Mouse (Mus musculus) cerebellum, postnatal 14 days (tissue): ENCODE measurements at regions not wholly inside any gene's neighbourhood (a gene's known extent, or its start where the extent isn't known, plus 50 kb on each side); places are given as distances from the start of the nearest gene placed in this dataset.
A peak's percentile ranks its signal among the peaks of the same experiment; 100 is the strongest.
"Not testable (repeated sequence)": the region's sequence is repeated elsewhere in the genome, so short reads cannot be mapped to it uniquely, and the experiment has no call there.

Experiments used
- DNase-seq, 2 experiments: peaks; one replicate each; pipeline ENCODE4 v3.0.0; 2021; ENCODE audit warnings: mixed read lengths in 2 of 2

DNA sequence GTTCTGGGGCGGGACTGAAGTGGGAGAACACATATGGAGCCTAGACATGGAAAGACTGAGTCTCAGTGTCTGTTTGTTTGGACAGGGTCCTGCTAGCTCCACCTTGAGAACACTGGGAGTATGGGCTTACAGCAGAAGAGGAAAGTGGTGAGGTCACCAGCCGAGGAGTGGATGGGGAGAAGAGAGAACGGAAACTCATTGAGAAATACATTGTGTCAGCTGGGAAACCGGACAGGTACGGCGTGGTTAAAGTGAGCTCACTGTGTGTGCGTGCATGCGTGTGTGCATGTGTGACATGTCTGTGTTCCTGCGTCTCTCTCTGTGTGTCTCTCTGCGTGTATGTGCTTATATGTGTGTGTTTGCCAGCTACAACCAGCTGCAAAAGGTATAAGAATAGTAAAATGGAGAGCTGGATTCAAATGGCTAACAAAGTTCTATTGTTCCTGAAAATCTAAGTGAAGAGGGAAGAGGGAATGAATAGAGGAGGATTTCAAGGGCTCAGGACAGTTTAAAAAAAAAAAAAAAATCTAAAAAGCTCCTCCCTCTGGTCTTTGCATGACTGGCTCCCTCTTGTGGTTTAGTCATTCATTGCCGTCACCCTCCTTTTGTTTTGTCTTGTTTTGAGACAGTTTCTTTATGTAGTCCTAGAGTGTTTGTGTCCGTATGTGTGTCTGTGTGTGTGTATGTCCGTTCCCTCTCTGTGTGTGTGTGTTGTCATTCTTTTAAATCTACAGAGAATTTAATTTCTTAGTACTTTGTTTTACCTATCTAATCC is 52.0 kb upstream of the Ak4 start:
- peak; percentile 72 to 76 for DNase-seq

DNA sequence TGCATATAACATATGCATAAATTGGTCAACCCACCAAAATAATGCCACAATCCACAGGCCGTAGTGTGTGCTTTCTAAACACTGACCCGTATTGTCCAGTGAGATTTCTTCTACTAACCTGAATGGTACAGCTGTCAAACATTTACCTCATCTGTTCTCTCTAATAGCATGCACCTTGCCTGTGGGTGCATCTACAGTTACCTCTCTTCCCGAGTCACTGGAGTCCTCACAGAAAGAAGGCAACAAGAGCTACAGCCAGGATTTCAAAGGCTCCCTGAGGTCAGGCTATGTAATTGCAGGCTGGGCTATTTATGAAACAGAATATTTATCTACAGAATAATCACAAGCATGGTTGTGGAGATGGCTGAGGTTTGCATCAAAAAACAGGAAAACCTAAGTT is 53.8 kb upstream of the Ak4 start:
- DNase-seq: no peak

DNA sequence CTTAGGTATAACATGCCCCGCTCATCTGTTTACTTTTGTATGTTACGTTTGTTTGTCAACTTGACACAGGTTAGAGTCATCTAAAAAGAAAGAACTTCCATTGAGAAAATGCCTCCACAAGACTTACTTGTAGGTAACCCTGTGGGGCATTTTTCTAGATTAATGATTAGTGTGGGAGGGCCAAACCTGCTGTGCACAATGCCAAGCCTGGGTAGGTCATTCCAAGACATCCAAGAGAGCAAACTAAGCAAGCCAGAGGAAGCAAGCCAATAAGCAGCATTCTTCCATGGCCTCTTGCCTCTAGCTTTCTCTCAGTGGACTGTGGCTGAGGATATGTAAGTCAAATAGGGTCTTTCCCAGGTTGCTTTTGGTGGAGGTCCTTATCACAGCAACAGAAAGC is 54.4 kb upstream of the Ak4 start:
- no peak for DNase-seq

DNA sequence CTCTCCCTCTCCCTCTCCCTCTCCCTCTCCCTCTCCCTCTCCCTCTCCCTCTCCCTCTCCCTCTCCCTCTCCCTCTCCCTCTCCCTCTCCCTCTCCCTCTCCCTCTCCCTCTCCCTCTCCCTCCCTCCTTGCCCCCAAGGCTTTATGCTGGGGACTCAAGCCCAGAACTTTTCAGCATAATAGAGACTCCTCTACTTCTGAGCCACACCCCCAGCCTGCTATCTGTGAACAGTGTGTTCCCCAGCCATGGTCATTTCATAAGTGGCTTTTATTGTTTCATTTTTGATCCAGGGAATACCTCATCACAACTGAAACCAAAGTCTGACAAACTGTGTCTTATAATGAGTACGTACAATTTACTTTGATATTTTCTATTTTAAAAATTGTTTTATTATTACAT is 55.8 kb upstream of the Ak4 start:
- not testable (repeated sequence) for DNase-seq

DNA sequence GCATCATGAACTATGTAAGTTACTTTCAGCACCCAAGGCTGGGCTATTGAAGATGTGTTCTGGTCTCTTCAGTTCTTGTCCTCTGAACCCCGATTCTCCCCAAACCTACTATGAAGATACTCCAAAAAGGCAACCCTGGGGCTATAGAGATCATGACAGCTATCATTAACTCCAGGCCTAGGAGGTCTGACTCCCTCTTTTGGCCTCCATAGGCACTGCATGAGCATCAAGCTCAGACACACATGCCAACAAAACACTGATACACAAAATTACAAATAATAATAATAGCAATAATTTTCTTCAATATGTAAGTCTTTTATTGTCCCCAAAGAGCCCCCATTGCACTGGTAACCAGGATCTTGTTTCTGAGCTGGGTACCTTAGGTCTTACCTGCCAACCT is 57.3 kb upstream of the Ak4 start:
- no peak for DNase-seq

DNA sequence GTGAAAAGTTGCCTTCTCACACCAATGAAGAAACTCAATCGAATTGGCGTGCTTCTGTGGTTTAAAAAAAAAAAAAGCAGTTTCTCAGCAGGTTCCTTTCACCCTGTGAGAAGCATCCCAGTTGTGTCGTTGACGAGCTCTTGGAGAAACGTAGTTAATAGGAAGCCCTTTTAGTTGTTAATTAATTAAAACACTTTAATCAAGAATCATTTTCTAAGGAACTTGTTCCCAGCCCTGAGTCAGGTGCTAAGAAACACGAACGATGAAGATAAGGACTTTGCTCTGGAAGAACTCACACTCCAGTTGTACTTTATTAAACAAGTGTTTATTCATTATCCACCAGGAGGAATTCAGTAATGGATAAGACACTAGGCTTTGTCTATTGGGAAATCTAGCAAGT is 58.8 kb upstream of the Ak4 start:
- no peak for DNase-seq

DNA sequence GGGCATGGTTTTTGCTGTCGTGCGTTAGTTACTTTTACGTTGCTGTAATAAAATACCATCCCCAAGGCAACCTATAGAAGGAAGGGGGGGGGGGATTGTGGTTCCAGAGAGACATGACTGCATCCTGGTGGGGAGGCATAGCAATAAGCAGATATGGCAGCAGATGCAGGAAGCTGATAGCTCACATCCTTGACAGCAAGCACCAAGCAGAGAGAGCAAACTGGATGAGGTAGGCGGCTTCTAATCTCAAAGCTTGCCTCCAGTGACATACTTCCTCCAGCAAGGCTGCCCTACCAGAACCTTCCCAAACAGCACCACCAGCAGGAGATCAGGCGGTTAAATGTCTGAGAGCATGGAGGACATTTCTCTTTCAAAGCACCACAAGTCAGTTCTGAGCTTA is 60.0 kb upstream of the Ak4 start:
- DNase-seq: no peak

DNA sequence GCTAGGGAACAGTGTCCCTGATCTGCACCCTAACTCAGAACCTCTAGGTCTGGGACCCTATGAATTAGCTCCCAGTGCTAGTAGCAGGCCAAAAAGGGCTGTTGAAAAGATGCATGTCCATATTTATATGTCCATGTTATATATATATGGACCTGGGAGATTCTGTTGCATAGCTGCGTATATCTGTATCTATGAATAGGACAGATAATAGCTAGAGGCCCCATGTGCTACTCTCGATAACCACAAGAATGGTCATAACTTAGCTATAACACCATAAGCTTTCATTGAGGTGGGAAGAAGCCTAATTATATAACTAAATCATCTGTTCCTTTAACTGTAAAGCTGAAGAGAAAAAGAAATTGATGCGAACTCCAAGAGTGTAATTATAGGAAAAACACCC is 60.6 kb upstream of the Ak4 start:
- DNase-seq: no peak

DNA sequence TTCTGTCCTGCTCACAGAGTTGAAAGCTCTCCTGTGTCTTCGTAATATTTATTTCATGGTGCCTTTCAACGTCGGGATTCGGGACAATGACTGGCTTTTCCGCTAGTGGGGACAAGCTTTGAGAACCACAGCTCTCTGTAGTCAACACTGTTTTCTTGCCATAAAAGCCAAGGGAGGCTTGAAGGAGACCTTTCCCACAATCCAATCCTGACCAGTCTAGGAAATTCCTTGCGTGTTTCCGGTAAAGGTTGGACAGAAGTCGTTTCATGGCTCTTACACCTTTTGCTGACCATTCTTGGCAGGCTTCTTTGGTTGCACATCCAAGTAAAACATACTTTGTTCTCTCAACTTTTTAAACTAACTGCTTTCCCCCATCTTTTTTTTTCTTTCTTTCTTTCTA is 61.2 kb upstream of the Ak4 start:
- DNase-seq: no peak

DNA sequence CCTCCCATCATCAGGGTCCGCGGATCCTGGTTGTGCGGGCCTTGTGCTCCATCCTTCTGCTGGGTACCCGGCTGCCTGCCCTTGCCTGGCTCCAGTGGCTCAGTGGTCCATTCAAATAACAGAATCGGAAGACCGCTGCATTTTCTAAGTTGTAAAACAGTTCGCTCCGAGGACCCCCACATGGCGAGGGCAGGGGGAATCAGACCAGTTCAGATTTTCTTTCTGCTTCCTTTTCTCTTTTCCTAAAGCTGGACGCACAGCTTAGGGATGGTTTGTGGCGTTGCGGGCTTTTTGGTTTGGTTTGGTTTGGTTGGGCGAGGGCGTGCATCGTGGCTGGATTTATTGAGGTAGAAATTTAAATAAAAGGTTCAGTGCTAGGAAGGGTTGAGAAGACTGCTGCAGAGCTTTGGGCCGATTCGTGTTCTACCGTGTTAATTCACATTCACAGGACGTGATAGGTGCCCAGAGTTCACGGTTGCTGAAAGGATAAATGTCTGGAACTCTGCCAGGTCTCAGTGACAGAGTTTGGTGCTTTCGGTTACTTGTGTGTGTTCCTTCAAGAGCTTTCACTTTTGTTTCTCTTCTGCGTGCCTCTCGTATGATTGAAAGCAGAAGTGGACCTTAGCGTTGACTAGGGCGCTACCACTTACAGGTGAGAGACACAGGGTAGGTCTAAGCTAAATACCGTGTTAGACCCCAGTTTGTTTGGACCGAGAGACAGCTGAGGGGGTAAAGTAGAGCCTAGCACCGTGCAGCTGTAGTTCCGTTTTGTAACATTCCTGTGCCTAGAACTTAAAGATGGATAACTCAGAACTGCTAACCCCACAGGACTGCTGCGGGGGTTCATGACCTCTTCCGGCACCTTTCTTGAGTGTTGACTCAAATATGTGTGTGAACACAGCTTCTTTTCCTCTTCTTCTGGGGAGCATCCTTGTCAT is 61.9 kb upstream of the Ak4 start:
- peak; percentile 59 to 65 for DNase-seq

DNA sequence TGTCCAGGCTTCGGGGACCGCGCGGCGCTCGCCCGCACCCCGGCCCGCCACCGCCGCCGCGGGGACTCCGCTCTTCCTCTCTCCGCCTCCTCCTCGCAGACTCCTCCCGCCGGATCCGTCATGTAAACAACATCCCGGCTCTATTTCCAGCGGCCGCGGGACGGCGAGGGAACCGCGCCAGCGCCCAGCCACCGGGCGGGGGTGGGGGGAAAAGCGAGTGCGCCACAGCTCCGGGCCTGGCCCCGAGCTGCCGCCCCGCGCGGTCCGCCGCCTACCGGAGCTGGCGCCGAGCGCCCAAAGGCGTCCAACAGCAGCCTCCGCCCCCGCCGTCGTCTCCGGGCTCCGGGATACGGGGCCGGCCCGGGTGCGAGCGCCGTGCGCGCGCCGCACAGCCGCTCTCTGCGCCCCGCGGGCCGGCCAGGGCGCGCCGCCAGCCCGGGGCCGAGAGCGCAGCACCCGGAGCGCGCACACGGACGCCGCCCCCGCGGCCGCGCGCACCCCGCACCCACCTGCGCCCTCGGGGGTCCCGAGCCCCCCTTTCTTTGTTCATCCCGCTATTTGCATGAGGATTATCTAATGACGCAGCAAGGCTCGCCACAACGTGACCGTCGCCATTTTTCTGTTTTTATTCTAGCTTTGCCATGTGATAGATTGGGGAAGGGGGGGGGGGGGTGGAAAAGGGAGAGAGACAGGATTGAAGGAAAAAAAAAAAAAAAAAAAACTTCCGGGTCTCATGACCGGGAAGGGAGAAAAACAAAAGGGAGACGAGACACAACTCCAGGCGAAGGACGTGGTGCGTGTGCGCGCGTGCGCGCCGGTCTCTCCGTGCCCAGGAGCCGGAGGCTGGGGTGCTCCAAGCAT is 62.8 kb upstream of the Ak4 start:
- DNase-seq: peak; percentile 87 to 90

DNA sequence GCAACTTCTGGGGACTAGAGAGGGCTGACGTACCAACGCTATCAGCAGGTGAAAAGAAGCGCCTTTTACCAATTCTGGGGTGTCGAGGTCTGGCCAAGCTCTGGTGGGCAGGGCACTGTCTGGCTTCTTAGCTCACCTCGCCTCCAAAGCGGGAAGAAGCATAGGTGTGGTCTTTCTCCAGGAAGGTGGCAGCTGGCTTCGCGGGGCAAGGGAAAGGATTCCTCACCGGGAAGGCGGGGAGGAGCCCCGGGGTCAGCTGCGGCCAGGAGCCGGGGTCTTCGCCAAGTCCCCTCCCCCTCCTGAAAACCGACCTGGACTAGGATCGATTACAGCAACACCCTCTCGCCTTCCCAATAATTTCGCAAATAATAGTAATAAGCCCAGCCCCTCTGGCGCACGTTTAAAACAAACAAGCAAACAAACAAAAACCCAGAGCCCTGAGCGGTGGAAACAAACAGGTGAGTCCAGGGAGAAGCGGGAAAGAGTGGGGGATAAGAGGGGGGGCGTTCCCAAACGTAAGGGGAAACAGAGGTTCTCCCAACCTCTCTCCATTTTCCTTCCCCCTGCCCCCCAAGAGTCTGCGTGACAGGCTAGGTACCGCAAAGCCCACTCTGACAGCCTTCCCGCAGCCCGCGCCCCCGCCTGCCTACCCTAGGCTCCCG is 63.5 kb upstream of the Ak4 start:
- peak; percentile 66 to 75 for DNase-seq

DNA sequence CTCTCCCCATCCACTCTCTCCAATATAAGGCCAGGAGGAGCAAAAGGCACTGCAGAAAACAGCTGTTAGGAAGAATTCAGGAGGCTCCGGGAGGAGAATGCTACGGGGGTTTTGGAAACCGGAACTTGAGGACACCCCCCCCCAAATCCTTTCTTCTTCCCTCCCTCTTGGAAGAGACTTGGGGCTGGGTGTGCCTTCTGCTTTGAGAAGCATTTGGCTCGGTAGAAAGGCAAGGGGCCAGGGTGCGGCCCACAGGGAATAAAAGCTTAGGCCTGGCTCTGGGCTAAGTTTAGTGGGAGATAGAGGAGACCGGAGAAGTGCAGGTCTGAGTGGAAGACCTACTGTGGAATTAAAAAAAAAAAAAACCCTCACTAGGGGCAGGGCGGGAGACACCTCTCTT is 64.1 kb upstream of the Ak4 start:
- DNase-seq: peak; percentile 64 to 71

DNA sequence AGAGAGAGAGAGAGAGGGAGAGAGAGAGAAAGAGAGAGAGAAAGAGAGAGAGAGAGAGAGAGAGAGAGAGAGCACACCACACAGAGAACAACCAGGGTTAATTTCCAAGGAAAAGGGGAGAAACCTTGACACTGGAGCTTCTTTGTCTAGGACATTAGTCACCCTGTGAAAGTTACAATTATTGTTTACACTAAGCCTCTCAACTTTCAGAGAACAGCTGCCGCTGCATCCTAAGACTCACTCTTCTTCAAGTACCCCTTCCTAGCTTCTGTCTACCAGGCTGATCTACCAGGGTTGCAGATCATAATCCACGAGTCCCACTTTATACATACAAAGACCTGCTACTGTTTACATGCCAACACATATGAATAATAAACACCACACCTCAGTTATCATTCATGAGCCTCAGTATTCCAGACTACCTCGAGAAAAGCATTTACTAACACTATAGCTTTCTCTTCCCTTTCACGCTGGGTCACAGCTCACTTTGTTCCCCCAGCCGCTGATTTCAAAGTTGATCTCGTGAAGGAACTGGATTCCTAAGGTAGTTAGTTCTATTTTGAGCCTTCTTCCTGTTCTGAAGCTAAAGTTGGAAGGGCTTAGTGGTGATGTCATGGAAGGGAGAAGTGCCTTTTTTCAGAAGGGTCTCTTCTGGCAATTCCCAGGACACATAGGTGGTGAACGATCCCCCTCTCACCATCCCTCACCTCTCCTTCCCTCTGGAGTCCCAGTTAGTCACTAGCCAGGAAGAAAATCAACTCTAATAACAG is 64.8 kb upstream of the Ak4 start:
- no peak for DNase-seq

DNA sequence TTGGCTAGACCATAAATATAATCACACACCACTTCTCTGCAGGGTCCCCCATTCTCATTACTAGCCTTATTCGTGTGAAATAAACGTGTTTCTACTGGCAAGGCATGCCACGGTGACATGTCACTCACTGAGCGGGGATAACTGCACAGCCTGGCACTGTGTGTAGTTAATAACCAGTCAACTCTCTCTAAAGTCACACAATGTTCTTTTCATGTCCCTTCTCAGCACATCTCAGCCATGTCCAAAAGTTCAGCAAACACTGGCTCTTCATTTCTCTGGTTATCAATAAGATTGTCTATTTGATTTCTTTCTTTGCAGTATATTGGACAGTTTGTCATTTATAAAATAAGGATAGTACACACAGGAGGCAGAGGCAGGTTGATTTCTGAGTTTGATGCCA is 66.9 kb upstream of the Ak4 start:
- DNase-seq: no peak

DNA sequence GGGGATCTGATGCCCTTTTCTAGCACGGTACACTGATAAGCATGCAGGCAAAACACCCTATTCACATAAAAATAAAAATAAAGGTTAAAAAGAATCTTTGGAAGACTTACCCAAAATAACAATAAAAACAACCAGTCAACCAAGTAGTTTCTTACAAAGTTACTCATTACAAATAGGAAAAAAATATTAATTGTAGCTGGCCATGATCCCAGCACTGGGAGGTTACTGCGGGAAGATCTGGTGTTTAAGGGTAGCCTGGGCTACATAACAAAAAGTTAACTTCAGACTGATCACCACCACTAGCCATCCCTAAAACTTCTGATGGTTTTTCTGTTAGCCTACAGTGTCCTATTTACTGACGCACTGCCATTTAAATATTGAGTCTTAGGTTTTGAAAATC is 67.4 kb upstream of the Ak4 start:
- no peak for DNase-seq

DNA sequence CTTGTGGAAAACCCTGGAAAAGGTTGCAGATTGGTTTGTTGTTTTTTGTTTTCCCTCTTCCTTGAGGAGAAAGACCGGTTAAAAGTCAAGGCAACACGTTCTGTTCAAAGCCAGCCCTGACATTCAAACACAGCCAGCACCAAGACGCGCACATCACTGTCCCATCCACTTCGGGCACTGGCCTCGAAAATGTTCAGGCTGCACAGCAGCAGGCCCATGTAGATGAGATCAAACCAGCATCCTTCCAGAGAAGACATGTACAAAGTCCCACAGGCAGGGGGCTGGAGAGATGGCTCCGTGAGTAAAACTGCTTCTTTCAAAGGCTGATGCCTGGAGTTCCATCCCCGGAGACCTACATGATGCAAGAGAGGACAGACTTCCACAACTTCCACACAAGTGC is 68.4 kb upstream of the Ak4 start:
- DNase-seq: no peak

DNA sequence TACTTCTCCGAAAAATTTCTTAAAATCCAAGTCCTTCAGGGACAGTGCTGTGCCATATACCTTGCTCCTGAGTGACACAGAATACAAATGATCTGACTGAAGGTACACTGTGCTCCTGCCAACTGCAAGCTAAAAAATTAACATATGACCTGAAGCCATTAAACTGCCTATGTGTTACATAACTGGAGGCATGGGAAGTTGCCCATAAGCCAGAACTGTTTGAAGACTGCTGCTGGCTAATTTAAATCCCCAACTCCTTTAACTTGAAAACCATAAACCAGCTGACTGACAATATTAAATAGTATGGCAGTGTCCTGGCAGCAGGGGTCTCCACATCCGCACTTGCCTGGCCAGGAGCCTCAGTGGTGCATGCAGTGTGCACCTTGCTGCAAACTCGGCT is 68.9 kb upstream of the Ak4 start:
- no peak for DNase-seq

DNA sequence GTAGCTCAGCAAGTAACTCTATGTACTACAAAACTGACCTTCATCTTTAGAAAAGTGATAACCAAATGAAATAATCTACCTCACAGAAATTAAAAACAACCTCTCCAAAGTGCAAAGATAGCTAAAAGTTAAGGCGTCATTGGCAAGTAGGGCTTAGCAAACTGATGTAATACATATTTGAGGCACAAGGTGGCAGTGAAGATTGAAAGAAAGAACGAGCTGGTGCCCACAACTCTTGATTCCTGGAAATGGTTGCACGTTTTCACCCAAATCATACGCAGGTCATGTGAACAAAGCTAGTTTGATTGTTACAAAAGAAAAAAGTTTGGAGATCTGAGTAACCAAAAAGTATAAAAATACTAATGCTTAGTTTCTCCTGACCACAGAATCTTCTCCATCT is 69.7 kb upstream of the Ak4 start:
- DNase-seq: peak; percentile 76 to 84

DNA sequence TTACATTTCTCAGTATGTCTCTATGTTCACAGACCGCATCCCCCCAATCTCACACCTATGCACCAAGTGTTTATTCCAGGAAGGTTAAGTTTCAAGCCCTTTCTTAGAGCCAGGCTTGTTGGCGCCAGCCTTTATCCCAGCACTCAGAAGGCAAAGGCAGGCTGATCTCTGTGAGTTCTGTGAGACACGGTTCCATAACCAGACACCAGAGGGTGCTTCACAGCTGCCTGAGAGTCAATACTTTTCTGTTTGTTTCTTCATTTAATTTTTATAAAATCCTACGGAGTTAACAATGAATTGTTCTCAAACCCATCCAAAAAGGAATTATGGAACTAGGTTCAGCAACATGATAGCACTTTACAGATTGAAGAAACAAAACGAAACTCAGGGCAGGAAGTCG is 71.8 kb upstream of the Ak4 start:
- no peak for DNase-seq

DNA sequence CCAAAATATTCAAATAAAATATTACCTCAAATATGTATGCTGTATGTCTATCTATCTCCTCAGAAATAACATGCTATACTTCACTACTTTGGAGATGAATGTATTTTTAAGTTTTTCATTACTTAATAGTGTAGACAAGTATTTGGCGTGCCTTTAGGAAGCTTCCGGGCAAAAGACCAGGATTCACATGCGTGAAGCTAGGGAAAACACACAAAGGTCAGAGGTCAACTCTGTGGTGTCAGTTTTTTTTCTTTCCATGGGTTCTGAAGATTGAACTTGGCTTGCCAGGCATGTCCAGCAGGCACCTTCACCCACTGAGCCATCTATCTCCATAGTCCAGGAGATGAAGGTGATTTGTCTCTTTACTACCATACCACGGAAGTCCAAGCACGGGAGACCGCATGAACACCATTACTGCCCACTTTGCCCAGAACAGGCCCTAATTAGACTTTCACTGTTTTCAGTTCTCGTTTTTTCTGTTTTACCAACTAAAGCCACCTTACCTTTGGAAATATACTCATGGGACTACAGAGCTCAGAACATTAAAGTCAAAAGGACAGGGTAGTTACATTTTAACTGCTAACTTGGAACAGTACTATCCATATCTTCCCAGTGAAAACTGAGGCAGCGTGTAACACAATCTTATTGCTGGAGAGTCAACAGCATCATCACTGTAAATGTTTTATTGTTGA is 76.9 kb upstream of the Ak4 start:
- no peak for DNase-seq
